Mouse (Mus musculus): ENCODE results near the gene Tbcc.
"Not testable (repeated sequence)": the region's sequence is repeated elsewhere in the genome, so short reads cannot be mapped to it uniquely, and the experiment has no call there.

GRCm38 (mm10) chr17:46846573-46846972, 43.9 kb upstream of the Tbcc start:
- TF ChIP-seq TAL1 (conservative IDR thresholded peaks at IDR 0.05; ENCODE audit: low read depth, low read length); CTCF (IDR thresholded peaks at IDR 0.05; ENCODE audit: low read depth, low read length); GATA2 (IDR thresholded peaks at IDR 0.05; ENCODE audit: borderline replicate concordance, low read depth, low read length): not testable (repeated sequence)
